Mouse (Mus musculus) spleen, postnatal 0 days (tissue): ENCODE measurements around the gene Nos1ap. TPM values are rescaled to one million over a fixed set of nuclear protein-coding genes. Genes with fewer than 3 reads are reported as not detected.

ENCODE experiments used
- polyA plus RNA-seq: library from polyadenylated mRNA; unstranded; fragments of >200 nt; fragmentation: Nextera tagmentation; extraction: Ambion mirVana; gene quantifications from 2 replicates; pipeline ENCODE4 v1.2.1, GENCODE M21; 2015

The Nos1ap gene
- 5.7 and 6.7 TPM in 2 replicates for polyA plus RNA-seq

DNA sequence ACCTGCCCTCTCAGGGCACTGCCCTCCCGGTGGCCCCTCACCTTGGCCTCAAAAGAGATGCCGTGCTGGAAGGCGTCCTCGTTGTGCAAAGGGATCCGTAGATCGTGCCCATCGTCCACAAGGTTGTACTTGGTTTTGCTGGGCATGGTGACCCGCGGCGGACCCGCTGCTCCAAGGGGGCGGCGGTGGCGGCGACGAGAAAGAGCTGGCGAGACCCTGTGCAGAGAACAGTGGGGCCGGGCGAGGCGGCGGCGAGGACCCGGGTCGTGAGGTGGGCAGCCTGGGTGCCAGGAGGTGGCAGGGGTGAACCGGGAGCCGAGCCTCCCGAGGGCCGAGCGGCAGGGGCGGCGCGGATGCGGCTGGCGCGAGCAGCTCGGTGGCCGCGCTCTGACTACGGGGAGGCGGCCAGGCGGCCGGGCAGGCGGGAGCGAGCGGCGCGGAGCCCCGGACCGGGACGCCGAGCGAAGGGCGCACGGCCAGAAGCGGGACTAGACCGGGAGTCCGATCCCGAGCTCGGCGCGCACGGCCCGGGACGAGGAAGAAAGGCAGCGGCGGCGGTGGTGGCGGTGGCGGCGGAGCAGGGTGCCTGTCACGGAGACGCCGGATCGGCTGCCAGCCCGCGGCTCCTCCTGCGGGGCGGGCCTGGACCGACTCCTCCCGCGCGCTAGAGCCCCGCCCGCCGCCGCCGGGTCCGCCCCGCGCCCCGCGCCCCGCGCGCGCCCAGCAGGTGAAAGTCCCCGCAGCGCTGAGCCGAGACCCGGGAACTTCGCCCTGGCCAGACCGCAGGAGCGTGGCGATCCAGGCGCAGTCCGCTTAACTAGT, at the start of gene Nos1ap:
Gene Nos1ap, minus strand, starts transcription at position 643 of the 822 bp plus-strand sequence.

GRCm38 (mm10) chr1:170308503-170308902, 281.2 kb downstream of the Nos1ap start, which contains the start of gene Spata46:
TSS of gene Spata46 (plus strand) at chr1:170308803.

DNA sequence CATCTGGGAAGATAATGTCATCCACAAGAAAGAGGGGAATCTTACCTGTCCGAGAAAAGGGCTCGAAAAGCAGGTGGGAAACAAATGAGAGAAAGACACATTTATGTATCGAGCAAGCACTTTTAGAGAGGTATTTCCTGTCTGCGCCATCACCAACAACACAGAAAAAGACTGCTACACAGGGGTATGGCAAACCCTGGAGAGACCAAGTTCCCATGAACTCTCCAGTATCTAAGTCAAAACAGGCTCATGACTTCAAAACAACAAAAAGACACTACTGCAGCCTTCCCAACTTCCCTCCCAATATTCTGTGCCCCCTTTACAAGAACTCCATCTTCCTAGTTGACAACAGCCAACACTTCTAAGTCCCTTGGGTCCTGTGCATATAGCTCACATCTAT, 283.4 kb downstream of the Nos1ap start, which contains the start of gene Gm7694:
Gene Gm7694, minus strand, starts transcription at position 101 of the 400 bp plus-strand sequence.

GRCm38 (mm10) chr1:170277016-170277415, 312.6 kb downstream of the Nos1ap start, which contains the start of gene Sh2d1b1:
TSS of gene Sh2d1b1 (plus strand) at chr1:170277320.

Other genes with a start within 250 kb of the Nos1ap start
- 5.9 and 7.7 TPM in 2 replicates for gene Olfml2b, start 54.7 kb upstream of the Nos1ap start, polyA plus RNA-seq